Mouse (Mus musculus) cortical plate, adult 2 months (tissue): ENCODE results near the gene Gm9508.

Source experiments
- CTCF ChIP-seq: fragments of 200-500 bp; IDR thresholded peaks from 2 replicates; pipeline ENCODE4 v1.5.1; 2011; ENCODE audit warnings: mild to moderate bottlenecking, control low read depth, low read length; ENCODE audit not compliant: insufficient read depth; ENCODE audit errors: extremely low read depth
- POLR2A ChIP-seq: fragments of 200-500 bp; IDR thresholded peaks from 2 replicates; pipeline ENCODE4 v1.6.1; 2011; ENCODE audit warnings: mild to moderate bottlenecking, low read length, control low read depth; ENCODE audit not compliant: insufficient read depth; ENCODE audit errors: extremely low read depth

DNA sequence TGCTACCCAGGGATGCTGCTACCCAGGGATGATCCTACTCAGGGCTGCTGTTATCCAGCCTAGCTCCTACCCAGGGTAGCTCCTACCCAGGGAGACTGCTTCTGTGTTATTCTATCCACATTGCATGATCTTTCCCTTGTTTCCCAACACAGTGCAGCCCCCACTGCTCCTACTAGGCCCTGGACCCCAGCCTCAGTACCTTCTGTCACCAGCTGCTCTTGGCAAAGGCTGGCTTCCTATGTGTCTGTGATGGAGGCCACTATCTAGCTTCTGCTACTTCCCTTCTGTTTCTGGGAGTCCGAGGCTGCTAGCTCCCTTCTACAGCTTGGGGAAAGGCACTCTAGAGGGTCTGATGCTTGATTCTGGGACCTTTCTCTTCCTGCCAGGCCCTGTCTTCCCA is 49.6 kb downstream of the Gm9508 start:
- TF ChIP-seq CTCF = no peak
- TF ChIP-seq POLR2A = no peak
